Mouse (Mus musculus) mature B cell (primary cell): ENCODE measurements around the gene Rgs16.

ENCODE experiments used
- in situ Hi-C: fragments of 300-500 bp; cut with MboI; formaldehyde crosslinking; loops from 2 replicates; pipeline ENCODE4 v1.14.3; 2019

Rgs16 gene

GRCm38 (mm10) chr1:153720935-153721334, 19.2 kb upstream of the Rgs16 start:
- in situ Hi-C loops, result no loop called here

- in situ Hi-C loops, result no loop called here
These were observed 18.4 kb upstream of the Rgs16 start for GRCm38 (mm10) chr1:153721565-153722310.

GRCm38 (mm10) chr1:153723426-153723825, 16.7 kb upstream of the Rgs16 start:
- in situ Hi-C loops, result no loop called here

GRCm38 (mm10) chr1:153726636-153727035, 13.5 kb upstream of the Rgs16 start:
- in situ Hi-C loops, result no loop called here

- in situ Hi-C loops, result no loop called here
These were observed 10.3 kb upstream of the Rgs16 start for GRCm38 (mm10) chr1:153729806-153730205.

- in situ Hi-C loops, result no loop called here
These were observed 9.5 kb upstream of the Rgs16 start for GRCm38 (mm10) chr1:153730671-153731070.

GRCm38 (mm10) chr1:153733181-153733580, 7.0 kb upstream of the Rgs16 start:
- in situ Hi-C loops, result no loop called here

GRCm38 (mm10) chr1:153734866-153735265, 5.3 kb upstream of the Rgs16 start:
- in situ Hi-C loops, result no loop called here

GRCm38 (mm10) chr1:153736096-153736495, 4.1 kb upstream of the Rgs16 start:
- in situ Hi-C loops, result no loop called here

- in situ Hi-C loops, result no loop called here
These were observed 2.8 kb upstream of the Rgs16 start for GRCm38 (mm10) chr1:153737101-153738085.

GRCm38 (mm10) chr1:153739437-153740015, 623 bp upstream of the Rgs16 start:
- in situ Hi-C loops, result no loop called here

- in situ Hi-C loops, result no loop called here
These were observed 739 bp downstream of the Rgs16 start for GRCm38 (mm10) chr1:153740775-153741400.

GRCm38 (mm10) chr1:153741551-153742316, 1.6 kb downstream of the Rgs16 start:
- in situ Hi-C loops, result no loop called here

- in situ Hi-C loops, result no loop called here
These were observed 2.4 kb downstream of the Rgs16 start for GRCm38 (mm10) chr1:153742374-153743155.

GRCm38 (mm10) chr1:153746119-153746670, 6.0 kb downstream of the Rgs16 start:
- in situ Hi-C loops, result loop anchor here (5.0 kb wide), 1 partner anchor 189 kb away; no protein-coding TSS in a partner anchor

- in situ Hi-C loops, result loop anchor here (5.0 kb wide), 1 partner anchor 189 kb away; no protein-coding TSS in a partner anchor
These were observed 6.6 kb downstream of the Rgs16 start for GRCm38 (mm10) chr1:153746728-153747127.

GRCm38 (mm10) chr1:153747861-153748530, 7.8 kb downstream of the Rgs16 start:
- in situ Hi-C loops, result loop anchor here (5.0 kb wide), 1 partner anchor 191 kb away; no protein-coding TSS in a partner anchor

- in situ Hi-C loops, result loop anchor here (5.0 kb wide), 1 partner anchor 191 kb away; no protein-coding TSS in a partner anchor
These were observed 8.4 kb downstream of the Rgs16 start for GRCm38 (mm10) chr1:153748549-153748948.

GRCm38 (mm10) chr1:153749211-153749801, 9.2 kb downstream of the Rgs16 start, which contains the start of gene Rnasel:
Gene Rnasel, plus strand, starts transcription at chr1:153749426.
- in situ Hi-C loops, result loop anchor here (5.0 kb wide), 1 partner anchor 192 kb away; no protein-coding TSS in a partner anchor
